Mouse (Mus musculus) right cerebral cortex, adult 18-20 months (tissue): ENCODE data around the gene Llgl2.

Experiments
- DNase-seq: peaks from one replicate; pipeline ENCODE4 v3.0.0; 2022; ENCODE audit warnings: mixed read lengths

Llgl2 gene

DNA sequence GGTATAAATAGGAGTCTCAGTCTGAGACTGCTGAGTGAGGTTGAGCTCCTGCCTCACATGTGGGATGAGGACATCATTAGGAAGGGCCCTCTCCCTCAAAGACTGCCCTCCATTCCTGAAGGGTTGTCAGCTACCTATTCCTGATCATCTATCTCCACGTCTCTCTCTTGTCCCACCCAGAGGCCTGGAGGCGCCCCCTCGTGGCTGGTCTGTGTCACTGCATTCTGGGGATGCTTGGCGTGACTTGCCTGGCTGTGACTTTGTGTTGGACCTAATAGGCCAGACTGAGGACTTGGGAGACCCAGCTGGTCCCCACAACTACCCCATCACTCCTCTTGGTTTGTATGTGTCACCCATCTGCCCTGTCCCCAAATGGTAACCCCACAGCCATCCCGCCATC lies 57.2 kb downstream of the Llgl2 start:
- no peak for DNase-seq

DNA sequence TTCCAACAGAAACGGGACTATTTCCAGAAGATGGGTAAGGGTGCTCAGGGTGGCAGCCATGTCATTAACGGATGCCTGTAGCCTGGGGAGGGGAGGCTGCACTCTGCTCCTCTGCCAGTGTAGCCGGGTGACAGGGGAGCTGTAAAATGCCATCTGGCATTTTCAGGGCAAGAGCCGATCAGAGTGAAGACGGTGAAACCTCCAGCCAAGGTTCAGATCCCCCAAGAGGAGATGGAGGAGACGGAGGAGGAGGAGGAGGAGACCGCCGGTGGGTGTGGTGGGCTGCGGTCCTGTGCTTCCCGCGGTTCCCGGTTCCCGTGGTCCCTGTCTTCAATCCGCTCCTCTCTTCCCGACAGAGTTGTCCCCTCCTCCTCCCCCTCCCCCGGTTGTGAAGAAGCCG lies 59.4 kb downstream of the Llgl2 start:
- no peak for DNase-seq

DNA sequence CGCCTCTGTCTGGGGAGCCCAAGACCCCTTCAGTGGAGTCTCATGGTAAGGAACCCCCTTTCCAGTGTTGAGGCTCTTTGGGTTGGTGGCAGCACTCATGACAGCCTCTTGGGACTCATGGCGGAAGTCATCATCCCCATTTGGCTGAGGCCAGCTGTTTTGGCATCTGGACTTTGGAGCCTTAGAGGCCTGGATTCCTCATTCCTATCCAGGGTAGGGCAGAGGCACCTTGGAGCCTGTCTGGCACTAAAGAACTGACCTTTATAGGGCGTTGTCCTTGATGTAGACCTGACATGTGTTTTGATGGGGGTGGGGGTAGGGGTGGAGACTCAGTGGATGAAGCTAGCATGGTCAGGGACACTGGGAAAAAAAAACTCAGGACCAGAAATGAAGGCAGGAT lies 60.5 kb downstream of the Llgl2 start:
- DNase-seq = no peak

GRCm38 (mm10) chr11:115885281-115885680 lies 61.4 kb downstream of the Llgl2 start:
- no peak for DNase-seq

DNA sequence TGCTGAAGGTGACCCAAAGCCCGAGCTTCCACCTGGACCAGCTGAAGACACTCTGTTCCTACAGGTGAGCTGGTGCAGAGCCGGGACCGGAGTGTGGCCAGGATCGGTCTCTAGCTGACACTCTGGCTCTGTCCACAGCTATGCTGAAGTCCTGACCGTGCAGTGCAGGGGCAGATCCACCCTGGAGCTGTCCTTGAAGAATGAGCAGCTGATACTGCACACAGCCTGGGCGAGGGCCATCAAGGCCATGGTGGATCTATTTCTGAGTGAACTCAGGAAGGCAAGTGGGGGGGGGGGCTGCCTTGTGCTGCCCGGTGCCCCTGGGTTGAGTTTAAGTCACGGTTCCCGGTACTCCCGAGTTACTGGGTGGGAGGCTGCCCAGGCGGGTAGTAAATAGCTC lies 62.6 kb downstream of the Llgl2 start:
- DNase-seq = no peak

- DNase-seq = no peak
Measured at GRCm38 (mm10) chr11:115888020-115888419, 64.2 kb downstream of the Llgl2 start.

GRCm38 (mm10) chr11:115889159-115889558 lies 65.3 kb downstream of the Llgl2 start:
- DNase-seq = no peak

DNA sequence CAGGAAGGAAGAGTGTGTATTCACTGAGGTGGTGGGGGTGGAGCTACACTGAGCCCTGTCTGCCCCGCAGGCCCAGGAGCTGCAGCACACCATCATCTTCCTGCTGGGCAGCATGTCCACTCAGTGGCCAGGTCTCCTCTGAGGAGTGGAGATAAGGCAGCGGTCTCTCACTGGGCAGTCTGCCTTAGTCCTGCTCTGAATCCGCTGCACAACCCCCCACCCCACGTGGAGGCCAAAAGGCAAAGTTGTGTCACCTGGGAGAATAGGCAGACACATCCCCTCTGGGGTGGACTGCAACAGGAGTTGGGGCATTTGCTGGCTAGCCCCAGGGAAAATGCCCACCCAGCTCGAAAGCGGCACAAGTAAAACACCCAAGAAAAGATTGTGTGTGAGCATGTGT lies 68.4 kb downstream of the Llgl2 start:
- no peak for DNase-seq

DNA sequence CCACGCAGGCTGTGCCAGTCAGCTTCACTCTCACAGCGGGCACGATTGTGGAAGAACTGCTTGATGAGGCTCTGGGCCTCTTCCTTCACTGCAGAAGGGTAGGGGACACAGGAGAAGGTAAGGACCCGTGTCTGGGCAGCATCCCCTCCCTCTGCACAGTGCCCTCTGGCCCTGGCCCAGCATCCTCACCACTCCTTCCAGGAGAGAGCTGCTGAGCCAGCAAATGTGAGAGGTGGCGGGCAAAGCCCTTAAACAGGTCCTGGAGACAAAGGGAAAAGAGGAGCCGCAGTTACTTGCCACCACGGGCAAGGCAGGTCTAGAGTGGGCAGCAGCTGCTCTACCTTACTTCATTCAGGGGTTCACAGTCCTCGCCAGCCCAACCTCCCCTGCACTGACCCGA lies 69.2 kb downstream of the Llgl2 start:
- no peak for DNase-seq

DNA sequence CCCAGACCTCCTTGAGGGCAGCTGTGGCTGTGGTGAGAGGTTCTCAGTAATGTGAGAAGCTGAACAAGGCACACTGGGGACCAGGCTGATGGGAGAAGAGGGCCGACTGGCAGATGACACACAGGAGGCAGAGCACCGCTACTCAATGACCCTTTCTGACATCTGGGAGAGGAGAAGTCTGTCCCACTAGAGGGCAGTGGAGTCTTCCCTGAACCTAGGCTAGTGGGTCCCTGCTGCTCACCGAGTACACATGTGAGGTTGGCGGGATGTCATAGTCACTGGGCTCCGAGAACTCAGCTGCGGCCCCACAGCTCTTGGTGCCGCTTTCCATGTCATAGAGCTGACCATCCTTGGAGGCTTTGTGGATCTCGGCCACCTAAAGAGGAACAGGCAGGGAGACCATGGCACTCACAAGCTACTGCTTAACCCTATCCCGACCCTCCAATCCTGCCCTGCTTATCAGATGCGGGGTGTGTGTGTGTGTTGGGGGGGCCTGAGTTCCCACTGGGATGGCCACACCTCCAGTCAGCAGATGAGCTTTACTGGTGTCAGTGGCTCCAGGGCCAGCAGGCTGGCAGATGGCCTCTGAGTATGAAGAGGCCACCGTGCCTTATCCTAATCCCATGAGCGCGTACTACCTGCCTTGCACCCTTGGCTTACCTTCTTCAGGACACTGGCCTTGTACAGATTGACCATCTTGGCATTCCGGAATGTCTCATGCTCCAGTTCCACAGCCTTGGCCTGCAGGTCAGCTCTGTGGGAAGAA lies 71.1 kb downstream of the Llgl2 start:
- no peak for DNase-seq

- no peak for DNase-seq
Measured at GRCm38 (mm10) chr11:115898446-115898845, 74.6 kb downstream of the Llgl2 start.

GRCm38 (mm10) chr11:115898886-115899285 lies 75.0 kb downstream of the Llgl2 start:
- peak; percentile 68 for DNase-seq

DNA sequence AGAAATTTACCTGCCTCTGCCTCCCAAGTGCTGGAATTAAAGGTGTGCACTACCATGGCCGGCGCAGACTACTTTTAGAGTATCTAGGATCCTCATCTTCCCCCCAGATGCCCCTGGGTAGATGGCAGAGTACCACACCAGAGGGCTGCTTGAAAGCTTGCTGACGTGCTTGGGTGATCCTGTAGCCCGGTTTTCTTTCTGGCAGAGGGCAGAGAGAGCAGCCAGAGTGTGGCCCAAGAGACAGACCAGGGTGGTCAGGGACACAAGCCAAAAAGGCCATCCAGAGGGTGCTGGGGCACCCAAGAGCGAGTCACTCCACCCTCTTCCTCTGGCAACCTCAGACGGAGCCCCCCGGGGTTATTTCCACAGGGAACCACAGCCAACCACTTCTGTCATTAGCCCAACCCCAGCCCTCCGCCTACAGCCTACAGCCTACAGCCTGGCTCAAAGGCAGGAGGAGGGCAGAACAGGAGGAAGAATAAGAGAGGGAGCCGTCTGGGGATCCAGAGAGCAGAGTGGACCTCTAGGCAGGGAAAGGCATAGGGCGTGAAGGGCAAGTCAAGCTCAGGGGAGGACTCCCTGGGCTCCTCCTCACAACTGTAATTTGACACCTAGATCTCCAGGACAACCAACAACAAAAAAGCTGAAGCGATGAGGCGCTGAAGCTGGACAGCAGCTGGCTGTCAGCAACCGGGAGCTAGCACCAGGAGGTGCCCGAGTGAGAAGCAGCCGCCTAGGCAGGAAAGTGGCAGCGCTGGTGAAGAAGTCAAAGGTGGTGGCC lies 75.8 kb downstream of the Llgl2 start, which contains the start of gene Smim5:
Gene Smim5 (plus strand): TSS at position 481 of the 781 bp plus-strand sequence.
- no peak for DNase-seq

GRCm38 (mm10) chr11:115900561-115901337 lies 76.9 kb downstream of the Llgl2 start:
- DNase-seq = no peak

DNA sequence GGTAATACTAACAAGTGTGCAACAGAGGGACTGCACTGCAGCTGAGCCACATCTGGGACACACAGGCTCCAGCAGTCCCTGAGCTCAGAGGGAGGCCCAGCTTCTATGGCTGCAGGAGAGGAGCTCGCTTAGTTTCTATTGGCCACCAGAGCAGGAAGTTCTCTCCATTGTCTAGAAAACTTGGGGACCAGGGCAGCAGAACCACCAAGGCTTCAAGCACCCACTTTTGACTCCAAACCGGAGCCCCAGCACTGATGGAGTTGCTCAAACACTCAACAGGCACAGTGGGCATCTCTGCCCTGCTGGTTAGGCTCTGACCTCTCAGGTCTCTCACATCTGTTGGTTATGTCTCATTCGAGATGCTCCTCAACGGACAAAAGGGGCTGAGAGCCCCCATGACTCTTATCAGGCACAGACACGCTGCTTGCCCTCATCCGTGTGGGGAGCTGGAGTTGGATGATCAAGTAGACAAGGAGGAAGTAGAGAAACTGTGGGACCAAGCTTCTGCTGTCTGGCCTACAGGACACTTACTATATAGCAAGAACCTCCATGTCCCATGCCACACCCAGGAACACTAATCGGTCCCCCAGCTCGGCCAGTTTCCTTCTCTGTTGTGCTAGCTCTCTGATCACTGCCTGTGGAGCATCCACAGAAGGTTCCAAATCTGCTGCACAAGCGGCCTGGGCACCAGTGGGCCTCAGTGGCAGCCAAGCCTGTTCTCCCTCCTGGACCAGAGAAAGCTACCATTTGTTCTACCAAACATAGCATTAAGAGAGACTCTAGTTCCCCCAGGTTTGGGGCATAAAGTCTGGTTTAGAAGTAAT lies 77.7 kb downstream of the Llgl2 start:
- DNase-seq = no peak

DNA sequence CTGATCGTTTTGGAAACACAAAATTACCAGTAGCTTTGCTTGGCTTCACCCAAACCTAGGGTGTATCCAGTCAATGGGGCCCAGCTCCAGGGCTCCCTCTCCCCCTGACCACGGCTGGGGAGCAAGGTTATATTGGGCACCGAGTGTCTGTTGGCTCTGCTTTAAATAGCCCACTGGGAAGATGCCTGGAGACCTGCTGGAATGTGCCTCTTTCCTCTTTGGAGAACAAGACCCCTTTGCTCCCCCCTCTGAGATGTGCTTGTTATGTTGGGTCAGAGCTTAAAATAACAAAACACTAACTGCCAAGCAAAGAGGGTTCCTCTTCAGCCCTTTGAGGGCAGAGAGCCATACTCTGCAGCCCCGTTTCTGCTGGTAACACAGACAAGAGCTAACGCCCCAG lies 78.3 kb downstream of the Llgl2 start:
- no peak for DNase-seq

- no peak for DNase-seq
Measured at GRCm38 (mm10) chr11:115902831-115903230, 79.0 kb downstream of the Llgl2 start.

- no peak for DNase-seq
Measured at GRCm38 (mm10) chr11:115903384-115904230, 79.8 kb downstream of the Llgl2 start.

- no peak for DNase-seq
Measured at GRCm38 (mm10) chr11:115904231-115904955, 80.5 kb downstream of the Llgl2 start.
